Mouse (Mus musculus) MEL (cell line): Measurements from ENCODE around the gene Cdt1. TPM values are rescaled to one million over a fixed set of nuclear protein-coding genes. Genes with fewer than 3 reads are reported as not detected.

ENCODE experiments used
- DNase-seq: peaks from one replicate; pipeline ENCODE4 v3.0.0; 2011; ENCODE audit warnings: low read depth, low spot score
- H3K27ac ChIP-seq: 2 replicates; pipeline ENCODE4 v1.5.1; 2012; ENCODE audit warnings: low read depth, mild to moderate bottlenecking, control low read depth, low read length, moderate library complexity; ENCODE audit not compliant: control insufficient read depth
- H3K27me3 ChIP-seq, 2 experiments: fragments of 150-350 bp in 1 of 2; sonication (generic) in 1 of 2; 2 replicates each; pipeline ENCODE4 v1.6.1; 2012; ENCODE audit warnings: low read length in 2 of 2, mild to moderate bottlenecking in 2 of 2, improper control_type of control experiment in 1 of 2, moderate library complexity in 1 of 2; ENCODE audit not compliant: insufficient read depth in 2 of 2, control insufficient read depth in 1 of 2
- H3K36me3 ChIP-seq, 2 experiments: 2 replicates each; pipeline ENCODE4 v1.6.1; 2012 to 2014; ENCODE audit warnings: low read length in 2 of 2, improper control_type of control experiment in 1 of 2, inconsistent platforms in 1 of 2, mild to moderate bottlenecking in 1 of 2; ENCODE audit not compliant: insufficient read depth in 2 of 2, control insufficient read depth in 1 of 2
- H3K4me1 ChIP-seq, 2 experiments: fragments of 150-350 bp in 1 of 2; sonication (generic) in 1 of 2; 2 replicates each; pipeline ENCODE4 v1.6.1; 2012; ENCODE audit warnings: low read length in 2 of 2, improper control_type of control experiment in 1 of 2, mild to moderate bottlenecking in 1 of 2; ENCODE audit not compliant: insufficient read depth in 2 of 2, control insufficient read depth in 1 of 2
- H3K4me3 ChIP-seq, 2 experiments: fragments of 150-350 bp in 1 of 2; sonication (generic) in 1 of 2; 2 replicates each; pipeline ENCODE4 v1.5.1; 2012; ENCODE audit warnings: low read depth in 2 of 2, low read length in 2 of 2, mild to moderate bottlenecking in 2 of 2, moderate library complexity in 2 of 2, control low read depth in 1 of 2, improper control_type of control experiment in 1 of 2; ENCODE audit not compliant: control insufficient read depth in 1 of 2, insufficient read depth in 1 of 2
- H3K79me2 ChIP-seq: 2 replicates; pipeline ENCODE4 v1.6.1; 2012; ENCODE audit warnings: mild to moderate bottlenecking, low read length, moderate library complexity; ENCODE audit not compliant: control insufficient read depth, poor library complexity, insufficient read depth
- H3K9ac ChIP-seq: 2 replicates; pipeline ENCODE4 v1.6.1; 2012; ENCODE audit warnings: low read depth, mild to moderate bottlenecking, control low read depth, low read length, moderate library complexity; ENCODE audit not compliant: control insufficient read depth, poor library complexity, severe bottlenecking
- H3K9me3 ChIP-seq: fragments of 150-350 bp; sonication (generic); replicated peaks from 2 replicates; pipeline ENCODE4 v1.6.1; 2012; ENCODE audit warnings: mild to moderate bottlenecking, low read length, improper control_type of control experiment, moderate library complexity; ENCODE audit not compliant: insufficient read depth
- BHLHE40 ChIP-seq: IDR thresholded peaks from 2 replicates; pipeline ENCODE4 v1.6.1; 2012; ENCODE audit warnings: low read depth, mild to moderate bottlenecking, inconsistent platforms, low read length, improper control_type of control experiment, borderline replicate concordance
- CHD2 ChIP-seq: IDR thresholded peaks from 2 replicates; pipeline ENCODE4 v1.6.1; 2011; ENCODE audit warnings: low read length, improper control_type of control experiment
- CTCF ChIP-seq, 3 experiments: IDR thresholded peaks in 2 of 3; conservative IDR thresholded peaks in 1 of 3; 2 replicates each; pipeline ENCODE4 v1.5.1; 2011 to 2012; ENCODE audit warnings: low read length in 3 of 3, low read depth in 2 of 3, mild to moderate bottlenecking in 2 of 3, improper control_type of control experiment in 1 of 3, inconsistent platforms in 1 of 3, mixed read lengths in 1 of 3, moderate library complexity in 1 of 3; ENCODE audit not compliant: control insufficient read depth in 1 of 3, insufficient read depth in 1 of 3, poor library complexity in 1 of 3, severe bottlenecking in 1 of 3
- E2F4 ChIP-seq: IDR thresholded peaks from 2 replicates; pipeline ENCODE4 v1.6.1; 2011; ENCODE audit warnings: low read depth, low read length, improper control_type of control experiment, borderline replicate concordance
- ELF1 ChIP-seq: IDR thresholded peaks from 2 replicates; pipeline ENCODE4 v1.6.1; 2014; ENCODE audit warnings: low read depth, mild to moderate bottlenecking, inconsistent platforms, low read length, improper control_type of control experiment, moderate library complexity
- EP300 ChIP-seq, 2 experiments: IDR thresholded peaks; 2 replicates each; pipeline ENCODE4 v1.6.1; 2011; ENCODE audit warnings: improper control_type of control experiment in 2 of 2, low read length in 2 of 2, low read depth in 1 of 2, mild to moderate bottlenecking in 1 of 2
- ETS1 ChIP-seq: IDR thresholded peaks from 2 replicates; pipeline ENCODE4 v1.6.1; 2012; ENCODE audit warnings: low read depth, mild to moderate bottlenecking, inconsistent platforms, low read length, improper control_type of control experiment, moderate library complexity
- GABPA ChIP-seq: IDR thresholded peaks from 2 replicates; pipeline ENCODE4 v1.6.1; 2012; ENCODE audit warnings: low read depth, mild to moderate bottlenecking, inconsistent platforms, low read length, improper control_type of control experiment, moderate library complexity
- GATA1 ChIP-seq: IDR thresholded peaks from 2 replicates; pipeline ENCODE4 v1.6.1; 2011; ENCODE audit warnings: low read depth, low read length, improper control_type of control experiment
- JUND ChIP-seq: IDR thresholded peaks from 2 replicates; pipeline ENCODE4 v1.6.1; 2011; ENCODE audit warnings: low read depth, mild to moderate bottlenecking, improper control_type of control experiment, low read length
- MAFK ChIP-seq: IDR thresholded peaks from 2 replicates; pipeline ENCODE4 v1.6.1; 2011; ENCODE audit warnings: low read depth, mild to moderate bottlenecking, low read length, improper control_type of control experiment, borderline replicate concordance
- MAZ ChIP-seq: IDR thresholded peaks from 2 replicates; pipeline ENCODE4 v1.6.1; 2012; ENCODE audit warnings: low read depth, mild to moderate bottlenecking, inconsistent platforms, low read length, improper control_type of control experiment
- MXI1 ChIP-seq: IDR thresholded peaks from 2 replicates; pipeline ENCODE4 v1.6.1; 2011; ENCODE audit warnings: mild to moderate bottlenecking, low read depth, low read length, improper control_type of control experiment
- MYB ChIP-seq: IDR thresholded peaks from 2 replicates; pipeline ENCODE4 v1.6.1; 2011; ENCODE audit warnings: mild to moderate bottlenecking, low read depth, low read length, improper control_type of control experiment
- MYC ChIP-seq: IDR thresholded peaks from 2 replicates; pipeline ENCODE4 v1.6.1; 2011; ENCODE audit warnings: low read depth, mild to moderate bottlenecking, low read length, improper control_type of control experiment, moderate library complexity
- POLR2A ChIP-seq, 2 experiments: IDR thresholded peaks; 2 replicates each; pipeline ENCODE4 v1.6.1; 2011 to 2012; ENCODE audit warnings: low read length in 2 of 2, mild to moderate bottlenecking in 2 of 2, control low read depth in 1 of 2, improper control_type of control experiment in 1 of 2, low read depth in 1 of 2, moderate library complexity in 1 of 2; ENCODE audit not compliant: control insufficient read depth in 1 of 2, insufficient read depth in 1 of 2, poor library complexity in 1 of 2
- POLR2AphosphoS2 ChIP-seq: IDR thresholded peaks from 2 replicates; pipeline ENCODE4 v1.6.1; 2011; ENCODE audit warnings: low read length, improper control_type of control experiment
- POLR2AphosphoS5 ChIP-seq: IDR thresholded peaks from 2 replicates; pipeline ENCODE4 v1.6.1; 2012; ENCODE audit warnings: low read depth, borderline replicate concordance, mild to moderate bottlenecking, inconsistent platforms, low read length, moderate library complexity, mixed read lengths
- RAD21 ChIP-seq: IDR thresholded peaks from 2 replicates; pipeline ENCODE4 v1.6.1; 2011; ENCODE audit warnings: mild to moderate bottlenecking, low read depth, low read length, improper control_type of control experiment
- RCOR1 ChIP-seq: IDR thresholded peaks from 2 replicates; pipeline ENCODE4 v1.6.1; 2012; ENCODE audit warnings: low read depth, mild to moderate bottlenecking, inconsistent platforms, low read length, improper control_type of control experiment
- SMC3 ChIP-seq: IDR thresholded peaks from 2 replicates; pipeline ENCODE4 v1.6.1; 2011; ENCODE audit warnings: low read depth, low read length, improper control_type of control experiment
- TAL1 ChIP-seq: IDR thresholded peaks from 2 replicates; pipeline ENCODE4 v1.6.1; 2012; ENCODE audit warnings: mild to moderate bottlenecking, inconsistent platforms, low read length, moderate library complexity, mixed read lengths
- TBP ChIP-seq: IDR thresholded peaks from 2 replicates; pipeline ENCODE4 v1.8.0; 2011; ENCODE audit warnings: low read depth, low read length, improper control_type of control experiment
- TCF12 ChIP-seq: IDR thresholded peaks from 2 replicates; pipeline ENCODE4 v1.6.1; 2014; ENCODE audit warnings: low read depth, mild to moderate bottlenecking, inconsistent platforms, low read length, improper control_type of control experiment, moderate library complexity
- UBTF ChIP-seq: IDR thresholded peaks from 2 replicates; pipeline ENCODE4 v1.6.1; 2012; ENCODE audit warnings: low read depth, mild to moderate bottlenecking, inconsistent platforms, low read length, improper control_type of control experiment, moderate library complexity, borderline replicate concordance; ENCODE audit not compliant: insufficient read depth
- USF1 ChIP-seq: IDR thresholded peaks from 2 replicates; pipeline ENCODE4 v1.6.1; 2014; ENCODE audit warnings: low read depth, mild to moderate bottlenecking, inconsistent platforms, low read length, improper control_type of control experiment, moderate library complexity
- USF2 ChIP-seq, 2 experiments: IDR thresholded peaks; 2 replicates each; pipeline ENCODE4 v1.6.1; 2011 to 2012; ENCODE audit warnings: improper control_type of control experiment in 2 of 2, low read length in 2 of 2, borderline replicate concordance in 1 of 2, inconsistent platforms in 1 of 2, low read depth in 1 of 2, mild to moderate bottlenecking in 1 of 2; ENCODE audit not compliant: insufficient read depth in 1 of 2
- ZC3H11A ChIP-seq: IDR thresholded peaks from 2 replicates; pipeline ENCODE4 v1.6.1; 2012; ENCODE audit warnings: low read depth, mild to moderate bottlenecking, inconsistent platforms, low read length, improper control_type of control experiment
- ZKSCAN1 ChIP-seq: IDR thresholded peaks from 2 replicates; pipeline ENCODE4 v1.6.1; 2012; ENCODE audit warnings: low read depth, mild to moderate bottlenecking, inconsistent platforms, low read length, improper control_type of control experiment, moderate library complexity
- ZMIZ1 ChIP-seq: IDR thresholded peaks from 2 replicates; pipeline ENCODE4 v1.6.1; 2012; ENCODE audit warnings: low read depth, mild to moderate bottlenecking, inconsistent platforms, low read length, improper control_type of control experiment, moderate library complexity
- ZNF384 ChIP-seq: IDR thresholded peaks from 2 replicates; pipeline ENCODE4 v1.6.1; 2012; ENCODE audit warnings: low read depth, mild to moderate bottlenecking, inconsistent platforms, low read length, improper control_type of control experiment
- polyA plus RNA-seq, 2 experiments: library from polyadenylated mRNA; stranded (reverse) in 1 of 2; unstranded in 1 of 2; fragments of >175 nt in 1 of 2; fragments of >200 nt in 1 of 2; gene quantifications; 2 replicates each; pipeline versions ENCODE4 v1.2.1 to v1.2.4; 2012; ENCODE audit warnings: low replicate concordance in 2 of 2, low read depth in 1 of 2; ENCODE audit not compliant: insufficient read length in 2 of 2, insufficient read depth in 1 of 2, missing spikeins in 1 of 2
- total RNA-seq: library from RNA; depleted of rRNA; stranded (reverse); fragments of 300-350 nt; gene quantifications from 2 replicates; pipeline ENCODE4 v1.2.3, GENCODE M21; 2012

The Cdt1 gene
- total and polyA plus RNA-seq, 3 experiments, result 74.6 to 84.5 TPM; not detected in 1

GRCm38 (mm10) chr8:122537033-122537432 lies 30.8 kb upstream of the Cdt1 start:
- Histone ChIP-seq H3K27me3 (no peaks in the 10 kb centered on the region), H3K79me2 (peaks cover 52% of the 10 kb centered on the region), H3K27ac (peak overlapping the region; percentile 81)
- TF ChIP-seq POLR2A (IDR thresholded peaks at IDR 0.05; ENCODE audit: control insufficient read depth in 1 of 2, insufficient read depth in 1 of 2, low read depth in 1 of 2, low read length in 2 of 2, poor library complexity in 1 of 2), result 0 out of 4 replicates have a peak, but pooled peaks of 1 of the 2 experiments have one; percentile 2
- TF ChIP-seq EP300 (IDR thresholded peaks at IDR 0.05; ENCODE audit: low read depth in 1 of 2, low read length in 2 of 2), result no peak
- TF ChIP-seq, all 39 proteins: peak for 1
- H3K36me3 ChIP-seq, result peaks cover 4 to 25% of the 10 kb centered on the region in 2 experiments; a peak in 3 of 4 replicates
- no peaks in the 10 kb centered on the region for H3K9me3 ChIP-seq
- peaks cover 13 to 28% of the 10 kb centered on the region in 2 experiments for H3K4me1 ChIP-seq
- no peak overlapping the region; the same call in 1 of the 2 replicates for H3K9ac ChIP-seq
- DNase-seq, result no peak
- no peak overlapping the region for H3K4me3 ChIP-seq

DNA sequence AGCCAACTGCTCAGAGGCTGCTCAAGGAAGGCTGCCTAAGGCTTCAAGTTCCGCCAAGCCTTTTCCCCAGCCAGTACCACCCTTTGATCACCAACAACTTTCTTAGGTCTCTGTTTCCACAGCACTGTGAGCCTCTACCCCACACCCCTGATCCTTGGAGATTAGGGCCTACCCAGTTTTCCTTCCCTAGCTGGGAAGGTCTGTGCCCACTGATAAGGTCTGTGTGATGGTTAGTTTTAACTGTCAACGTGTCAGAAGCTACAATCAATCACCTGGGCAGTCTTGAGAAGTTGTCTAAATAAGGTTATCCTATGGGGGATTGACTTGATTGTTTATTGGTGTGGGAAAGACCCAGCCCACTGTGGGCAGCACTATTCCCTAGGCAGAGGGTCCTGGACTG lies 30.0 kb upstream of the Cdt1 start:
- H3K4me1 ChIP-seq, result peaks cover 13 to 28% of the 10 kb centered on the region in 2 experiments
- no peaks in the 10 kb centered on the region for H3K9me3 ChIP-seq
- no peaks in the 10 kb centered on the region for H3K27me3 ChIP-seq
- H3K9ac ChIP-seq, result no peak overlapping the region
- peak overlapping the region; percentile 81 for H3K27ac ChIP-seq
- no peak overlapping the region for H3K4me3 ChIP-seq
- DNase-seq, result peak; percentile 82
- H3K36me3 ChIP-seq, result peaks cover 4 to 25% of the 10 kb centered on the region in 2 experiments; a peak in 3 of 4 replicates
- peaks cover 53% of the 10 kb centered on the region for H3K79me2 ChIP-seq
- TF ChIP-seq TAL1, result peak; percentile 89
- no peak for TF ChIP-seq GABPA
- TF ChIP-seq ZC3H11A, result no peak; the same call in 1 of the 2 replicates
- no peak for TF ChIP-seq USF1
- TF ChIP-seq TCF12, result peak; percentile 96
- no peak for TF ChIP-seq ZNF384
- TF ChIP-seq SMC3, result no peak
- peak; percentile 91 for TF ChIP-seq MYB
- no peak for TF ChIP-seq UBTF
- TF ChIP-seq POLR2AphosphoS5, result no peak
- TF ChIP-seq MXI1, result peak; percentile 32; the same call in 1 of the 2 replicates
- TF ChIP-seq TBP, result no peak
- TF ChIP-seq CTCF (IDR thresholded peaks at IDR 0.05 in 2 of 3, conservative IDR thresholded peaks at IDR 0.05 in 1 of 3; ENCODE audit: control insufficient read depth in 1 of 3, insufficient read depth in 1 of 3, low read depth in 2 of 3, low read length in 3 of 3, poor library complexity in 1 of 3, severe bottlenecking in 1 of 3), result no peak
- TF ChIP-seq ELF1, result peak; percentile 37; the same call in 1 of the 2 replicates
- no peak for TF ChIP-seq JUND
- no peak for TF ChIP-seq CHD2
- peak; percentile 91 to 97 for TF ChIP-seq EP300 (IDR thresholded peaks at IDR 0.05; ENCODE audit: low read depth in 1 of 2, low read length in 2 of 2)
- TF ChIP-seq GATA1, result peak; percentile 89
- no peak; the same call in 1 of the 2 replicates for TF ChIP-seq POLR2AphosphoS2
- TF ChIP-seq RCOR1, result peak; percentile 71; the same call in 1 of the 2 replicates
- no peak for TF ChIP-seq E2F4
- TF ChIP-seq MYC, result no peak
- TF ChIP-seq ZKSCAN1, result no peak
- TF ChIP-seq RAD21, result no peak
- TF ChIP-seq ZMIZ1, result no peak
- no peak for TF ChIP-seq USF2 (IDR thresholded peaks at IDR 0.05; ENCODE audit: borderline replicate concordance in 1 of 2, insufficient read depth in 1 of 2, low read depth in 1 of 2, low read length in 2 of 2)
- no peak for TF ChIP-seq MAFK
- TF ChIP-seq ETS1, result peak; percentile 85
- TF ChIP-seq MAZ, result peak; percentile 27; the same call in 1 of the 2 replicates
- no peak for TF ChIP-seq BHLHE40
